Mouse (Mus musculus) spleen, postnatal 10 days (tissue): Measurements from ENCODE around the gene Pisd.
"Not testable (repeated sequence)": the region's sequence is repeated elsewhere in the genome, so short reads cannot be mapped to it uniquely, and the experiment has no call there.

Source experiments
- DNase-seq, 2 experiments: peaks; one replicate each; pipeline ENCODE4 v3.0.0; 2021 to 2022; ENCODE audit warnings: low spot score in 2 of 2

Gene Pisd

DNA sequence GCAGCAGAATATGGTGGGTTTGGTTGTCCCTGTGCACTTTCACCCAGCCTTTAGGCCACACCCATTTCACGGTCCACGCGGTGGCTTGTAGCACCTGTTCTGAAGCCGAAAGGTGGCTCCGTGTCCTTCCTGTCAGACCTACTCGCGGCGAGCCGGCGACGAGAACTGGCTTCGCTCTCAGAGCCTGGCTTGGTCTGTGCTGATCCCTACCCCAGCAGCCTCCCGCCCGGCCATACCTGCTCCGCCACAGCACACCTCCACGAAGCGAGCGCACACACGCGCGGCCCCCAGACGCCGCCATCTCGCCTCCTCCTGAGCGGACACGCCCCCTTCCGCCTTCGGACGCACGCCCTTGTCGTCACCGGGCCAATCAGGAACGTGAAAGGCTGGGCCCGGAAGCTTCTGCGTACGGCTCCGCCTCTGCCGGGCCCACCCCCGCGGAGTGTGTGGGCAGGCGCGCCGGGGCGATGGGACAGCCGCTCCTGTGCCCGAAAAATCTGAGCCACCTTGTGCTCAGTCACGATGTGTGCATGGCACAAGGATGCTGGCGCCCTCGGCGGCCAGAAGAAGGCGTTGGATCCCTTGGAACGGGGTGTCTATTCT, at the start of gene Pisd:
Pisd (minus strand) TSS at position 334 of the 603 bp plus-strand sequence.
- peak; percentile 84 to 95 for DNase-seq

DNA sequence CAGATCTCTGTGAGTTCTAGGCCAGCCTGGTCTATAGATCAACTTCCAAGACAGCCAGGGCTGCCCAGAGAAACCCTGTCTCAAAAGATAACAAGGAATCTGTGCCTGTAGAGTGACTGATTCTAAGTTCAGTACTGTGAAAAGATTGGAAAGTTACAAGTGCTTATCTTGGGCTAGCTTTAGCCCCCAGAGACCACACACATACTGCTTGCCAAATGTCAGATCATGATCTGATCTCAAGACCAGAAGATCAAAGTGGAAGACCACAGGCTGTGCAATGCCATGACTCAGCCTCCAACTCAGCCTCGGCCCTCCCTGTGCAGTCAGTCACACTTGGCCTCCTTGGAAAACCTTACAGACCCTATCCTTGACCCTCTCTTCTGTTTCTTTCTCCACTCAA, 49.1 kb upstream of the Pisd start:
- no peak for DNase-seq

DNA sequence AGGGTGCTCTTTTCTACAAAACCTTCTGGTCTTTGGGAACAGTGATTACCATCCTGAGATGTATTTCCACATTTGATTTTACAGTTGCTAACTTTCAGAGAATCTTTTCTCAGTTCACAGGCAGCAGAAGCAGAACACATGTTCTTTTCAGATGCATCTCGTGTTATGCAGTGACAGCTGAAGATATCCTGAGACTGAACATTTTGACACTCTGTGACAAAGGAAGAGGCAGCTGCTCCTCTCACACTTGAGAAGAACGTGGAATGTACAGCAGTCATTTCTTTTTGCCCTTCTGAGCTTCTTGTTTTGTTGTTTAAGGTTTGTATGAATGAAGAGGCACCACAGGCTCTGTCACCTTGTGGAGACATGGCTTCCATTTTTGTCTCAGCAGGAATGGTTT, 44.6 kb upstream of the Pisd start:
- no peak for DNase-seq

DNA sequence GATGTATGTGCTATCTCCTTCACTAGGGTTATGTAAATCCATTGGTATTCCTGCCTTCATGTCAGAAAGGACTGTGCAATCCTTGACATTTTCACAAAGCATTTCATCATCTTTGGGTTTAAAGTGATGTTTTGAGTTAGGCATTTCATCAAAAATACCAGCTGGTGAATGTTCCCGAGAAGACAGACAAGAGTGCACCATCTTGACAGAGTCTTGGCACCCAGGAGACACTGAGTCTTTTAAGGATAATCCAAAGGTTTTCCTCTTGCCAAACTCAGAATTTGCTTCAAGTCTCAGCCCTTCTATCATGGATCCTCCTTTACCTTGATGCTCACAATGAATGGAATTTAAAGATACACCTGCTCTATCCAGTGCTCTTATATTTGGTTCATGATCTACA, 43.3 kb upstream of the Pisd start:
- DNase-seq: not testable (repeated sequence)

DNA sequence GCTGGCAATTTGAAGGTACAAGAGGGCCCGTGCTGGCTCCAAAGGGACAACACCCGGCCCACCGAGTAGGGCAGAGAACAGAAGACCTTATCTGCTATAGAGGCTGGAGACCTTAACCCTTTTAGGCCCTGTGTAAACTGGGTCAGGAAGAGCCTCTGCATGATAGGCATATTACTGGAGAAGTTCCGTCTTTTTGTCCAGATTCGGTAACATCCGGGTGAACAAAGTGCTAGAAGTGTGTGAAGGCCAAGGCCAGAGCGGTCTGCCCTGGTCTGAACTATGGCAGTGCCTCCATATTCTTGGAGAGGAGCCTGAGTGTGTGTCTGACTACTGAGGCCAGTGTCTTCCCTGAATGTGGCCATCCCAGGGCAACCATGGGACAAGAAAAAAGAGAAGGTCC, 41.6 kb upstream of the Pisd start, which contains the start of gene Gm20671:
Gm20671 (minus strand) TSS at position 101 of the 400 bp plus-strand sequence.
- DNase-seq: no peak

DNA sequence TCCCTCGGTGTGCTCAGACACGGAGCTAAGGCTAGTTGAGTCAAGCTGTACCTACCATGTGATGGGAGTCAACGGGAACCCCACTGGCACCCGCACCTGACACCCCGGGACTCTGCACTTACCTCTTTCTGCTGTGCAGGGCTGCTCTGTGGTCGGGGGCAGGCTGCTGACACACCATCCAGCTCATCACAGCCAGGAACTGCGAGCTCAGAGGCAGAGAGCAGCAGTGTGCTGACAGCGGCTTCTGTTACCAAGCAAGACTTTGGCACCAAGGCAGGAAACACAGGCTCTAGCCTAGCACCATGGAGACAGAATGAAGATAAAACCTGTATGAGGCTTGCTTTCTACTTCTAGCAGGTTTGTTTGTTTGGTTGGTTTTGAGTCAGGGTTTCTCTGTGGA, 35.0 kb upstream of the Pisd start:
- DNase-seq: no peak

DNA sequence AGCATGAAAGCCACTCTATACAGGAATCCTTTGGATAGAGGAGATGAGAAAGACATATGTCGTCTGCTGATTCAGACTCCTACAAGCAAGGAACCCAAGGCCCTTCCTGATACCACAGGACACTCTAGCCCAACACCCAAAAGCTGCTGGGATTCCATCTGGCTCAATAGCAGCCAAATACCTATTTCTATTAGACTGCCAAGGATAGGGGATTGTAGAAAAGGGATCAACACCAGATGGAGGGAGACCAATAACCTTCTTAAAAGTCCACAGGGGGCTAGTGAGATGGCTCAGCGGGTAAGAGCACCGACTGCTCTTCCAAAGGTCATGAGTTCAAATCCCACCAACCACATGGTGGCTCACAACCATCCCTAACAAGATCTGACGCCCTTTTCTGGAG, 29.9 kb upstream of the Pisd start:
- no peak for DNase-seq

DNA sequence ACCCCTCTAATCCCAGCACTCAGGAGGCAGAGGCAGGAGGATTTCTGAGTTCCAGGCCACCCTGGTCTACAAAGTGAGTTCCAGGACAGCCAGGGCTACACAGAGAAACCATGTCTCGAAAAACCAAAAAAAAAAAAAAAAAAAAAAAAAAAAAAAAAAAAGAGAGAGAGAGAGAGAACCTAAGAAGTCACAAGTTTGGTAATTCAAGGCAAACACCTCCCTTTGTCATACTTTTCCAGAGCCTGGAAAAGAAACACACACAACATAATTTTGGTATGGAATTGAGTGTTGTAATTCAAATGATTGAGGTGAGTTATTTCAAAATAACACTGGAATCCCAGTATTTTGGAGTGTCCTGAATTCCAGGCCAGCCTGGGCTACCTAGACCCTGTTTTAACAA, 1.0 kb upstream of the Pisd start:
- not testable (repeated sequence) for DNase-seq

DNA sequence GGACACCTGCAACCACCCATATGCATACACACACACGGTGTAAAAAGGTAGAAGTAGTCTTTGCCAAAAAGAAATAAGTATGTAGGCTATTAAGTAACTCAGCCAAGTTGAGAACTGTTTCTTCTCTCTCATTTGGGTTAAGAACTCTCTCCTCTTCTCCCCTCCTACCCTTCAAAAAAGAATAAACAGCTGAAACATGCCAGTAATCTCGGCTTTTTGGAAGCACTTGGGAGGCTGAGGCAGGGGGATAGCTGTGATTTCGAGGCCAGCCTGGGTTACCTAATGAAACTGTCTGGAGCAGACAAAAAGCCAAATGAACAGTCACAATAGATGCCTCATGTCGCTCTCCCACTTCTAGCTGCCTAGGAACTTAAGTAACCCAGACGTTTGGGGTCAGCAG, 720 bp downstream of the Pisd start:
- no peak for DNase-seq

DNA sequence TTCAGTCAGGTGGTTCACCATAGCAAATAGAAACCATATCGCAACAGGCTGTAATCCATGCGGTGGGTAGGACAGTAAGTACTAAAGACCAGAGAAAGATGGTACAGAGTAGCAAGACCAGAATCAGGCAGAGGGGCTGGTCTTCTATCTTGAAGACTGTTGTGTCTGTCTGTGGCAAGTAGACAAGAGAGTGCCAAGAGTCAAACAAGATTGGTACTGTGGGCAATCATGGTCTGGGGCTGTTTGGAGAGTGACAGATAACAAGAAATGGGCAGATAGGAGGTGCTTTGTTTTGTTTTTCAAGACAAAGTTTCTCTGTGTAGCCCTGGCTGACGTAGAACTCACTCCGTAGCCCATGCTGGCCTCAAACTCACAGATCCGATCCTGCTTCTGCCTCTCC, 3.9 kb downstream of the Pisd start:
- no peak for DNase-seq

DNA sequence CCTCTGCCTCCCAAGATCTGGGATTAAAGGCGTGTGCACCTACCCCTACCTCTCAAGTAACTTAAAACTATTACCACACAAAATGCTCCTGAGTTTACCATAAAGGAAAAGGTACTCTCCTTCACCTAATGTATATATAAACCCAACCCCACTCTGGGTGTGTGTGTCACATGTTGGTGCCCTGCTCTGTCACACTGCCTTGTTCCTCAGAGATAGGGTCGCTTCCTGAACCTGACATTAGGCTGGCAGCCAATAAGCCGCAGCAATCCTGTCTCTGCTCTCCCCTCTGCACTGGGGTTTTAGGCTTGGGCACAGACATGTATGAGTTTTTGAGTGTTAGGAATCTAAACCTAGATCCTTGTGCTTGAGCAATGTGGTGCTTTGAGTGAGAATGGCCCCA, 7.3 kb downstream of the Pisd start:
- no peak for DNase-seq

DNA sequence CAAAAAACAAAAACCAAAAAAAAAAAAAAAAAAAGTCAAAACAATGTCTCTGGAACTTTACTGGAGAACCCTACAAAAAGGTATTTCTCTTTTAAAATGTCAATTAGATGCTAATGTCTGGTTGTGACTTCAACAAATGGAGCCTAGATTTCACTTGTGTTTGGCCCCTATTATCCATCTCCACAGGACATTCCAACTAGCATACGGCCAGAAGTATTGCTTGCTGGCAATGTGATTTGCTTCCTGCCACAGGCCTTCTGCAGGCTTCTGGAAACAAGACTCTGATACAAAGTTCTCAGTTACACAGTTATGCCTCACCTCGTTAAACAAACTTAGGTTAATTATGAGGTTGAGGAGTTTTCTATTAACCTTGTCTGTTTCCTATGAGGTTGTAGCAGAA, 13.1 kb downstream of the Pisd start:
- no peak for DNase-seq

DNA sequence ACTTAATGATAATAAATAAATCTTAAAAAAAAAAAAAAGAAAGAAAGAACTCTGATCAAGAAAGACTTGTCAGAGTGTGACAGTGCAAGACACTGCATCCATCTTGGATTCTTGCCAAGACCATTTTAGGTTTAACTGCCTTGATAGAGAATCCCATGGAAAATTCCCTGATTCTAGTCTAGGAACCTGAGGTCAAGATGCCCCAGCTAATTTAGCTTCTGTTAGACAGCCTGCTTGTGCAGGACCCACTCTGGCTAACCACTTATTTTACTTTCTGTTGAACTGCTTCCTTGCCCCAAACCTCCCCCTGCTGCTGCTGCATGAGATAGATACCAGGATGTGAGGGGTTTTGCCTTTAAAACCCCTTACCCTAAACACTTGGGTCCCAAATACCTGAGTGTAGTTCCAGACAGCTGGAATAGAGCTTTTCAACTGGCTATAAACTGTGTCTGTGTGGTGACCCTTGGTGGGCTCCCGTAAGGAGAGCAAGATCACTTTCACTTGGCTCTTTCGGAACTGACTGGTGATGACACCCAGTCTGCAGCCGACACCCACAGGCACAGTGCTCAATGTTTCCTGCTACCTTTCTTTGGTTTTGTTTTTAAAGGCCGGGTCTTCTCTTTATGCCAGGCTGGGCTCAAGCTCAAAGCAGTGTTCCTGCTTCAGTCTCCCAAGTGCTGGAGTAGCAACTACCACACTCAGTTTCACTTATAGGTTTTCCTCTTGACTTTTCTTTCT, 17.6 kb downstream of the Pisd start:
- no peak for DNase-seq

DNA sequence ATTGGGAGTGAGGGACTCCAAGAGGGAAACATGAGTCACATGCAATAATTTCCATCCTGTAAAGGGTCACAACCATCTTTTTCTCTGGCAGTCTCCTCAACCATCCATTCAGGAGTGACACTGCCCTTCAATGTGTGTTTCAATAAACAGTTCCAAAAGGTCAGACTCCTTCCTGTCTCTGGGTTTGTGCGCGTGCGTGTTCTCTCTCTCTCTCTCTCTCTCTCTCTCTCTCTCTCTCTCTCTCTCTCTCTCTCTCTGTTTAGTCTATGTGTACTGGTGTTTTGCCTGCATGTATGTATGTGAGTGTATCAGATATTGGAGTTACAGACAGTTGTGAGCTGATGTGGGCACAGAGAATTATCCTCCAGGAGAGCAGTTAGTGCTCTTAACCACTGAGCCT, 18.4 kb downstream of the Pisd start:
- no peak for DNase-seq

DNA sequence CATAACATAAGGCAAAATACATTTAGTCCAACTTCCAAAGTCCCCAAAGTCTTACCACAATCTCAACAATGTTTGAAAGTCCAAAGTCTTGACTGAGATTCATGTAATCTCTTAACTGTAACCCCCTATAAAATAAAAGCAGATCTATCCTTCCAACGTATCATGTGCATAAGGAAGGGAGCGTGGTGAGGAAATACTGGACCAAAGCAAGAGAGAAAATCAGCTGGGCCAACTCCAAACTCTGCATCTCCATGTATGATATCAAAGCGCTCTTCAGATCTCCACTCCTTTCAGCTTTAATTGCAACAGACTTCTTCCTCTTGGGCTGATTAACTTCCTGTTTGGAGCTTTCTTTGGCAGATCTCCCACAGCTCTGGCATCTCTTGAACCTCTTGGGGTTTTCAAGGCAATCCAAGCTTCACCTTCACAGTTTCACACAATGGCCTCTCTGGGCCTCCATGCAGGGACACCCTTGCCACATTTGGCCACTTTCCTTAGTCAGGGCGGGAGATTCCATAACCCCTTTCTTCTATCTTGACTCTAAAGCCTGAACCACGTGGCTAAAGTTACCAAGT, 23.8 kb downstream of the Pisd start:
- no peak for DNase-seq

DNA sequence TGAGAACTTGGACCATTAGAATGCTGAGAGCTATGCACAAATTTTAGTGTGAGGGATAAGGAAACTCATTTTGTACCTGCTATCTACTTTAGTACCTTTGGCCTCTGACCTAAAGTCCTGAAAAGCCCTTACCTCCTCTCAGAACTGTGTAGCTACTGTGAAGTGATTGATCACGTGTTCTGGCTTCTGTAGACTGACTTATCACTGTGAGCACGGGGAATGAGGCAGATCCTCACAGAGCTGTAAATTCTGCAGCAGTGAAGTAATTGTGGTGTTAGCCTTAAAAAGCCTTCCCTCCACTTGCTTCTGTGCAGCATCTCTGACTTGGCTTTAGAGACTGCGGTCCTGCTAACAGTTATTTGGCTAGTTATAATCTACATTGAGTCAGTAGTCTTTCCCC, 24.7 kb downstream of the Pisd start:
- no peak for DNase-seq

DNA sequence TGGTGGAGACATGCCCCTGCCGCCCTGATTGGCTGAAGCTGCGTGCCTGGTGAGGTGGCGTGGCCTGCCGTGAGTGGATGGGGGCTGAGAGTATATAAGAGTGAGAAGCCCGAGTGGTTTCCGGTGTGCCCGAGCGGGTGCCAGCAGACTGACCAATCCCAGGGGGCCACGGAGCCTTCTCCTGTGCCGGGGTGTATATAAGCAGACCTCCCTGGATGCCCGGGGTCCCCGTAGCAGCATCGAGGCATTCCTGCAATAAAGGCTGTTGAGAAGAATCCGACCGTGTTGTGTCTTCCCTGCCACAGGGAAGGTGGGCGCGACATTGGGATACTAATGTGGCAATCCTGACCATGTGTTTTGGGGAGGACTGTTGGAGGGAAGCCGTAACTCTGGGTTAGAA, 25.1 kb downstream of the Pisd start:
- not testable (repeated sequence) for DNase-seq

DNA sequence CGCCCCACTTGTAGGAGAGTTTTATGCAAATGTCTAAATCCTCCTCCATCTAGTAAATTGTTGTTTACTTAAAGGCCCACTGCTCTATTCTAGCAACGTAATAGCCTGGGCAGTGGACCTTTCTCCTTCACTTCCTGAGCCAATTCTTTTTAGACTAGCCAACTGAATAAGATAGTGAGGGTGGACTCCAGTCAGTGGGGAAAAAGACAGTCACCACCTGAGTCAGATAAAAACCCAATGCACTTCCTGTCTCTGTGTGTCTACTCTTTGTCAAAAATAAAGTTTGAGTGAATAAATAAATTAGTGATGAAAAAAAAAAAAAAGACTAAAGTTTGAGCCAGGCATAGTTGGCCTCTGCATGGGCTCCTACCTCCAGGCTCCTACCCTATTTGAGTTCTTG, 25.8 kb downstream of the Pisd start:
- DNase-seq: no peak

DNA sequence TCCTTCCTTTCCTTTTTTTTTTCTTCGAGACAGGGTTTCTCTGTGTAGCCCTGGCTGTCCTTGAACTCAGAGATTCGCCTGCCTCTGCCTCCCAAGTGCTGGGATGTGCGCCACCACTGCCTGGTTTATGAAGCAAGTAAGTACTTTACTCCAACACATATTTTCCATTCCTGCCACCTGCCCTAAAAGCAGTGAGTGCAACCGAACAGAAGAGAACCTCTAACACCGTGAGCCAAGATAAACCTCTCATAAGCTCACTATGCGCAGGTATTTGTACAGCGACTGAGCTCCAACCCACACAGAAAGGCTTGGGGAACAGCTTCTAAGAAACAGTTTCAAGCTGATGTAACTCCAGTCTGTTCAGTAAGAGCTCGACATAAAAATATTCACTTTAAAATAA, 29.3 kb downstream of the Pisd start:
- no peak for DNase-seq

DNA sequence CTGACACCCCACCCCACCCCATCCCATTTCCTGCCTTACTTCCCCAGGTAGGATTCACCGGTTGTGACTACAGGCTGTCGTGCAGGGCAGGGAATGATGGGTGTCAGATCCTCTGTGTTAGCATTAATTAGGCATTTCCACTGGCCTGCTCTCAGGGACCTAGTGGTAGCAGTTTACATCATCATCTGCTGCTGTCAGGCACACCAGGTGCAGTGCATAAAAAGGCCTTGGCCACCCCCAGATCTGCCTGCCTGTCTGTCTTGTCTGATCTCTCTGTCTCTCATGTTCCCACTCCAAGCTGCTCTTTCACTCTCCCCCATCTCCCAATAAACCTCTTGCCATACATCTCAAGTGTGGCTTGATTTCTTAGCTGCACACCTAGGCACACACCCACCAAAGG, 33.7 kb downstream of the Pisd start:
- DNase-seq: no peak

DNA sequence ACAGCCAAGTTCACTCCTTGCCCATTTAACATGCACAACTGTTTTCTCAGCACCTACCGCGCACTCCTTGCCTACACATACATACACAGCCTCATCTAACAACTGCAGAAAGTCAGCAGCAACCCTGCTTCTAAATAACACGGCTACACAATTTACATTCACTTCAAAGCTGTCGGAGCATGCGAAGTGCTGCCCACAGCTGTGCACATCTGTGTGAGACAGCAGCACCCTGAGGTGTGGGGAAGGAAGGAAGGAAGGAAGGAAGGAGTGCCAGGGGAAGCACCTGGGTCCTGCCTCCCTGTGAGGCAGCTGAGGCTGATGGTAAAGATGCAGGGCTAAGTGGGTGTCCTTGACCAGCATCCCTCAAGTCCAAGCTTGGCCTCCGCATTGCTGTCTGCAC, 36.5 kb downstream of the Pisd start:
- DNase-seq: no peak

DNA sequence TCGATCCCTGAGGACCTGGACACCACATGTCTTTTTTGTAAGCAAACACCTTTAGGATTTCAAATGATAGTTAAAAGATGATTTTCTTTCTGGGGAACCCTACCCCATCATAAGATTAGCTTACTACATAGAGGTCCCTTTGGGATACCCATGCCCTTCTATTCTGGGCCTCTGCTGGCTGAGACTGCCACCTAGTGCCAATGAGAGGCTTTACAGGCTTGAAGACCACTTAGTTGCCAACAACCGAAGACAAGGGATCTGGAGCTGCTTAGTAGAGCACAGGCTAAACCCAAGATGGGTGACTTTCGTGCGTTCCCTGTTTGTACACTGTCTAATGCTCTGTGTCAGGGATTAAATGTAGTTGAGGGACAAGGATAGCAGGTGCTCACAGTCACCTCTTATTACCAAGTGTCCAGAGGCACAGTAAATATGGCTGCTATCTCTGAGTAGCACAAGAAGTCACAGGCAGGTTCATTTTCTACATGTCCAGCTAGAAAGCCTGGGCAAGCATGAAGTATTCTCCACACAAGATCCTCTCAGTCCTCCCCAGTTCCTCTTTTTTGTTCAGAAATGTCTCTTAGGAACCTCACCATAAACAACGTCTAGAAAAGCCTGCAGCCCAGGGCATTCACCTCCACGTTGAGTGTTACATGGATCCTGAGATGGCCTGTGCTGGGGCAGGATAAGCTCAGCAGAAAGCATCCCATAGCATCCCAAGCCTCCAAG, 37.6 kb downstream of the Pisd start:
- DNase-seq: peak; percentile 31 to 47
